Mouse (Mus musculus) bone marrow macrophage, adult 2 months (primary cell): ENCODE results near the gene Ascl1. TPM values are rescaled to one million over a fixed set of nuclear protein-coding genes. Genes with fewer than 3 reads are reported as not detected.

Experiments used
- H3K27ac ChIP-seq: 2 replicates; pipeline ENCODE4 v1.5.1; 2012; ENCODE audit warnings: low read depth, low read length; ENCODE audit not compliant: insufficient read depth
- H3K4me1 ChIP-seq: 2 replicates; pipeline ENCODE4 v1.6.1; 2012; ENCODE audit warnings: low read length; ENCODE audit not compliant: control insufficient read depth, insufficient read depth
- H3K4me3 ChIP-seq: 2 replicates; pipeline ENCODE4 v1.5.1; 2012; ENCODE audit warnings: mild to moderate bottlenecking, low read length, moderate library complexity; ENCODE audit not compliant: insufficient read depth
- CTCF ChIP-seq: IDR thresholded peaks from 2 replicates; pipeline ENCODE4 v1.5.1; 2012; ENCODE audit warnings: low read depth, mild to moderate bottlenecking, low read length, moderate library complexity
- POLR2A ChIP-seq: IDR thresholded peaks from 2 replicates; pipeline ENCODE4 v1.6.1; 2012; ENCODE audit warnings: mild to moderate bottlenecking, low read depth, low read length, borderline replicate concordance
- polyA plus RNA-seq: library from polyadenylated mRNA; stranded (reverse); fragments of >200 nt; gene quantifications from 2 replicates; pipeline ENCODE4 v1.2.4, GENCODE M21; 2012; ENCODE audit not compliant: missing spikeins, insufficient read depth, insufficient read length

The Ascl1 gene
- polyA plus RNA-seq, 1 experiment, result not detected

DNA sequence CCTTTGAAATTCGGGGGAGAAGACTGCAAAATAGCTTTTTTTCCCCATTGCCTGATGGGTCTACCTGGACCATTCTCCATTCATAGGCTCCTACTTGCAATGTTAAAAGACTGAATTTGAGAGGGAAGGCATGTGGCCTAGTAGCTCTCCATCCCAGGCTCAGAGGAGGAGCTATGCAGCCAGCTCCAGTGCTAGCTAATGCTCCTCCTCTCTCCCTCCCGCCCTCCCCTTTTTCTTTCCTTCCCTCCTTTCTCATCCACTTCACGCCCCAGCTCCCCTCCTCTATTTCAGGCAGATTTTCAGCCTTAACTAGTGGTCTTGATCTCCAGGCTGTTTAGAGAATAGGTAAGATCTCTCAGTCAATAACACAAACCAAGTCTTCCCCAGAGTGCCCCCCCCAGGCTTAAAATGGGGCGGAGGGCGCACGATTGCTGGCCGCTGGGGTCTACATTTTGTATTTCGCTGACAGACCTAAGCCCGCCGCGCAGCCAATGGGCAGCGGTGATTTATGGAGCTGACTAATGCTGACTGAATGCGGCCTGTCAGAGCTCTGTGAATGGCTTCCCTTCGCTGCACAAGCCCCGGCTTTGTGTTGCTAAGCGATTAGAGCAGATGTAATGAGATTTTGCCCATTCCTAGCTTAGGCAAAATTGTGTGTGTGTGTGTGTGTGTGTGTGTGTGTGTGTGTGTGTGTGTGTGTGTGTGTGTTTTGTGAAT lies 4.9 kb downstream of the Ascl1 start:
- no peak for TF ChIP-seq POLR2A
- H3K4me1 ChIP-seq, result no peaks in the 10 kb centered on the region
- H3K27ac ChIP-seq, result no peak overlapping the region
- no peak overlapping the region for H3K4me3 ChIP-seq

DNA sequence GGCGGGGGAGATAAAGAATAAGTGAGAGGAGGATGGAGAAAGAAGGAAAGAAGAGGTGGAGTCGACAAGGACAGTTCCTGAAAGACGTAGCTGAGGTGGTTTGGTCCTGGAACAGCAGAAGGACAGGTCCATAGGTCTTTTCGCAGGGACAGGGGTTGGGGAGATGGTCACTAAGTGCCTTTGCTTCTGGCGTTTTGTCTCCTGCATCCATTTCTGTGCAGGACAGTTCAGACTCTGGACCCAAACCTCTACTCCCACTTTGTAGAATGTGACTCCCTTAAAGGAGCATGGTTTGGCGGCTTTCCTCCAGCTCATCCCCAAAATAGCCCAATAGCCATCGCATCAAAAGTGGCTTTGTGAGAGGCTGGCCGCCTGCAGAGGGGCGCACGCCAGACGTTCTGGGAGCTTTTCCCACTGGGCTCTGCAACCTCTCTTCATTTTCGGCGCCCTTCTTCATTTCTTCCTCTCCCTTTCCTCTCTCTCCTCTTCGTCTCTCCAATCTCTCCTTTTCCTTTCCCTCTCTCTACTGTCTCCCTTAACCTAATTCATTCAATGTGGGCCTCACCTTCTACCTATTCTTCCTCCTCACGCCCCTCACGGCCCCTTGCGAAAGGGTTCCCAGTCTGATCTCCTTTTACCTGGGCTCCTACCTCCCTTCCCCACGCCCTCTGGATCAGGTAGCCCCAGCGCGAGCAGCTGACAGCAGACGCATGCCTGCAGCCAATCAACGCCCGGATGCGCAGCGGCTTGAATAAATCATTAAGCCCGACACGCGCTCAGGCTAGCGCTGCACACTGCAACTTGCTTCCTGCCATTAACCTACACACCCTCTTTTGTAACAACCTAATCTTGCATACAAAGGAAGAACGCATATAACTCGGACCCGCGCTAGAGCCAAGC lies 7.5 kb downstream of the Ascl1 start:
- Histone ChIP-seq H3K4me1 (no peaks in the 10 kb centered on the region), H3K4me3 (no peak overlapping the region)

DNA sequence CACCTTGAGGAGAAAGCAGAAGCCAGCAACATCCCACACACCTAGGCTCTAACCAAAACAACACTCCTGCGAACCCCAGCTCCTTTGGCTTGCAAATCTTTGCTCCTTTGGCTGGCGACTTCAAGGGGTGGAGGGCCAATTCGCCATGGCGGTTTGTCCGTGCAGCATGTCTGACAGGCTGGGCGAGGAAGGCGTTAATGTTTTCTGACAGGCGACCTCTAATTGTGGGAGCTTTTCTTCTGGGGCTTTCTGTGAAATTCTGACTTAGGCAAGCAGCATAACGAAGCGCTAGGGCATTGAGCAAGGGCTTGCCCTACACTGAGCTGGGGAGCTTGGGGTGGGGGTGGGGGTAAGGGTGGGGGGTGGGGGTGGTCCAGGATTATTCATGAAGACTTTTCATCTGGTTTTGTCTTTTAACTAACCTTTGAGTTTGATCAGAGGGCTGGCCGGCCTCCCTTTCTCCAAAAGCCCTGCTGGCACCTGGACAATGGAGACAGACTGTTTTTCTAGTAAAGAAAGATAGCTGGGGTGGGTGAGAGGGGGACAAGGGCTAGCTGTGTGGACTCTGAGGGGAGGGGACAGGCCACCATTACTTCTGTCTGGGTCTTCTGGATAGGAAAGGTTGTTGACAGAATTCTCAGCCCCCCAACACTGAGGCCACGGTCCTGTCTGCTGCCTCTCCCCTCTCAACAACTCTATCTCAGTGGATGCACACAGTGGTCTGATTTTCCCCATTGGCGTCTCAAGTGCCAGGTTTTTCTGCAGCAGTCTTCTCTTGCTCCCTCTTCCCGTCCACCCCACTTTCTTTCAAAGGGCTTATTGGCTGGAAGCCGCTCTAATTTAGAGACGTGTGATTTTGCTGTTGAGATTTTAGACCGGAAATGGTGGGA lies 8.4 kb downstream of the Ascl1 start:
- TF ChIP-seq POLR2A, result no peak
- no peak for TF ChIP-seq CTCF
- Histone ChIP-seq H3K4me3 (no peak overlapping the region), H3K4me1 (no peaks in the 10 kb centered on the region), H3K27ac (no peak overlapping the region)

More for the DNA sequence above, 7.5 kb downstream of the Ascl1 start:
- no peak overlapping the region for H3K27ac ChIP-seq
- no peak for TF ChIP-seq CTCF
- TF ChIP-seq POLR2A, result no peak

GRCm38 (mm10) chr10:87477895-87478294 lies 15.6 kb downstream of the Ascl1 start:
- no peak for TF ChIP-seq CTCF
- no peak for TF ChIP-seq POLR2A
- Histone ChIP-seq H3K27ac (no peak overlapping the region), H3K4me3 (no peak overlapping the region), H3K4me1 (no peaks in the 10 kb centered on the region)

GRCm38 (mm10) chr10:87474971-87475370 lies 18.5 kb downstream of the Ascl1 start:
- H3K27ac ChIP-seq, result no peak overlapping the region
- H3K4me3 ChIP-seq, result no peak overlapping the region
- H3K4me1 ChIP-seq, result no peaks in the 10 kb centered on the region
- TF ChIP-seq POLR2A (no peak), CTCF (no peak)

GRCm38 (mm10) chr10:87473475-87474131 lies 19.9 kb downstream of the Ascl1 start:
- Histone ChIP-seq H3K4me3 (no peak overlapping the region), H3K27ac (no peak overlapping the region), H3K4me1 (no peaks in the 10 kb centered on the region)
- no peak for TF ChIP-seq POLR2A
- TF ChIP-seq CTCF, result no peak

- Histone ChIP-seq H3K27ac (no peak overlapping the region), H3K4me3 (no peak overlapping the region), H3K4me1 (no peaks in the 10 kb centered on the region)
- TF ChIP-seq POLR2A (no peak), CTCF (no peak)
Observed at GRCm38 (mm10) chr10:87450777-87451176, 42.7 kb downstream of the Ascl1 start.

DNA sequence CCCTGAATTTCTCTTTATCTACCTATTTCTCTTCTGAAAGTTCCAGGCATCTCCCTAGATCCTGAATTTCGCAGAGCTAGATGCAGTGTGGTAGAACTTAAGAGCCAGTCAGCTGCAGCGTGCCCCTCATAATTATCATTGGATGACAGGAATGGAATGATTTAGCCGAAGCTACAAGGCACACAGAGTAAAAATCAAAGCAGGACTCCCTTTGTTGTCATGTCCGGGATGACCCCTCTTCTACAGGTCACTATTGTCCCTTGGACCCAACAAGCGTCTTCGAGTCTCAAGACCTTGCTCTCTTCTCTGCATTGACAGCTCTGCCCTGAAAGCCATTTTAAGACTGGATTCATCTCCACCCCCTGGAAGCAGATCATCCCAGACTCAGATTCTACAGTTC lies 44.1 kb downstream of the Ascl1 start:
- no peak overlapping the region for H3K4me3 ChIP-seq
- no peak for TF ChIP-seq CTCF
- no peak for TF ChIP-seq POLR2A
- no peak overlapping the region for H3K27ac ChIP-seq
- H3K4me1 ChIP-seq, result no peaks in the 10 kb centered on the region

DNA sequence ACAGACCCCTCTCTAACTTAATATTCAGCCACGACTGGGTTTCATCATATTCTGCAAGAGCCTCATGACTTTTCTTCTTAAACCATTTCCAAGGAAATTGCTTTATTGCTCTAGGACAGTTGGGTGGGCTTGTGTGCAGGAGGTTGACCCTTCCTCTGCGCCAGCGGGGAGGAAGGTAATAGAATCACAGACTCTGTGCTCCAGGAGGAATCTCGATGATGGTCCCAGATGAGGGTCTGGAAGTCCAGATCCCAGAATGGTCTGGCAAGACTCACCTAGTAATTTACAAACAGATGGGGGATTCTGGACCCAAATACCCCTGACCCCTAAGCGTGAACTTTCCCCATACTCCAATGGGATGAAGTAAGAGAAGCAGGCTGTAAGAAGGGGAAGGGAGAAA lies 45.2 kb downstream of the Ascl1 start:
- Histone ChIP-seq H3K27ac (no peak overlapping the region), H3K4me3 (no peak overlapping the region), H3K4me1 (no peaks in the 10 kb centered on the region)
- TF ChIP-seq POLR2A, result no peak
- no peak for TF ChIP-seq CTCF
